Mouse (Mus musculus): ENCODE measurements around the gene Pi4k2a. TPM values are rescaled to one million over a fixed set of nuclear protein-coding genes. Genes with fewer than 3 reads are reported as not detected.
"Not testable (repeated sequence)": the region's sequence is repeated elsewhere in the genome, so short reads cannot be mapped to it uniquely, and the experiment has no call there.

Pi4k2a gene
- total RNA-seq, 2 experiments from 2014 or later: 37.5 to 42.3 TPM

GRCm38 (mm10) chr19:42079006-42079405, 11.3 kb upstream of the Pi4k2a start:
- no peak for DNase-seq (ENCODE audit: low spot score in 2 of 2)

- no peak for DNase-seq (ENCODE audit: low spot score in 2 of 2)
Observed at GRCm38 (mm10) chr19:42079950-42080349, 10.3 kb upstream of the Pi4k2a start.

GRCm38 (mm10) chr19:42080469-42080868, 9.8 kb upstream of the Pi4k2a start:
- no peak for DNase-seq (ENCODE audit: low spot score in 2 of 2)

- DNase-seq (ENCODE audit: low spot score in 2 of 2): not testable (repeated sequence)
Observed at GRCm38 (mm10) chr19:42081613-42082012, 8.7 kb upstream of the Pi4k2a start.

- DNase-seq (ENCODE audit: low spot score in 2 of 2): no peak
Observed at GRCm38 (mm10) chr19:42085690-42086089, 4.6 kb upstream of the Pi4k2a start.

GRCm38 (mm10) chr19:42086166-42086565, 4.1 kb upstream of the Pi4k2a start, which contains the start of gene Morn4:
TSS of gene Morn4 (minus strand) at chr19:42086357.
- peak; percentile 74 to 76 for DNase-seq (ENCODE audit: low spot score in 2 of 2)

GRCm38 (mm10) chr19:42089103-42089747, 1.0 kb upstream of the Pi4k2a start:
- DNase-seq (ENCODE audit: low spot score in 2 of 2): peak in 1 of 2 experiments; percentile 16

GRCm38 (mm10) chr19:42090637-42091141, 419 bp downstream of the Pi4k2a start:
- DNase-seq (ENCODE audit: low spot score in 2 of 2): no peak

GRCm38 (mm10) chr19:42099406-42099805, 9.1 kb downstream of the Pi4k2a start:
- no peak for DNase-seq (ENCODE audit: low spot score in 2 of 2)

- no peak for DNase-seq (ENCODE audit: low spot score in 2 of 2)
Observed at GRCm38 (mm10) chr19:42104681-42105080, 14.4 kb downstream of the Pi4k2a start.

- DNase-seq (ENCODE audit: low spot score in 2 of 2): no peak
Observed at GRCm38 (mm10) chr19:42115783-42116335, 25.6 kb downstream of the Pi4k2a start.

- DNase-seq (ENCODE audit: low spot score in 2 of 2): no peak
Observed at GRCm38 (mm10) chr19:42118142-42118541, 27.9 kb downstream of the Pi4k2a start.

- no peak for DNase-seq (ENCODE audit: low spot score in 2 of 2)
Observed at GRCm38 (mm10) chr19:42118596-42118995, 28.3 kb downstream of the Pi4k2a start.

- no peak for DNase-seq (ENCODE audit: low spot score in 2 of 2)
Observed at GRCm38 (mm10) chr19:42120451-42120850, 30.2 kb downstream of the Pi4k2a start.

- DNase-seq (ENCODE audit: low spot score in 2 of 2): no peak
Observed at GRCm38 (mm10) chr19:42124684-42125083, 34.4 kb downstream of the Pi4k2a start.

- no peak for DNase-seq (ENCODE audit: low spot score in 2 of 2)
Observed at GRCm38 (mm10) chr19:42125501-42126218, 35.4 kb downstream of the Pi4k2a start.

GRCm38 (mm10) chr19:42126219-42126605, 35.9 kb downstream of the Pi4k2a start:
- no peak for DNase-seq (ENCODE audit: low spot score in 2 of 2)

- DNase-seq (ENCODE audit: low spot score in 2 of 2): no peak
Observed at GRCm38 (mm10) chr19:42127024-42127423, 36.8 kb downstream of the Pi4k2a start.

- no peak for DNase-seq (ENCODE audit: low spot score in 2 of 2)
Observed at GRCm38 (mm10) chr19:42128052-42128740, 37.9 kb downstream of the Pi4k2a start.

GRCm38 (mm10) chr19:42128787-42129508, 38.7 kb downstream of the Pi4k2a start, which contains the start of gene Avpi1:
TSS of gene Avpi1 (minus strand) at chr19:42129059.
- DNase-seq (ENCODE audit: low spot score in 2 of 2): peak; percentile 83 to 94

Data from adrenal gland, postnatal 4 days (tissue).